Mouse (Mus musculus) heart, postnatal 0 days (tissue): Measurements from ENCODE around the gene Odf3.

Source experiments
- CTCF ChIP-seq: IDR thresholded peaks from 2 replicates; pipeline ENCODE4 v1.5.1; 2016; ENCODE audit warnings: antibody characterized with exemption, control low read depth, low read depth
- EP300 ChIP-seq: IDR thresholded peaks from 2 replicates; pipeline ENCODE4 v1.6.1; 2016; ENCODE audit warnings: antibody characterized with exemption, low read depth

- no peak for TF ChIP-seq CTCF
- no peak for TF ChIP-seq EP300
Measured at GRCm38 (mm10) chr7:140821653-140822329, 25.8 kb upstream of the Odf3 start, which contains the start of gene Zfp941.
